In the genomic region with DNA sequence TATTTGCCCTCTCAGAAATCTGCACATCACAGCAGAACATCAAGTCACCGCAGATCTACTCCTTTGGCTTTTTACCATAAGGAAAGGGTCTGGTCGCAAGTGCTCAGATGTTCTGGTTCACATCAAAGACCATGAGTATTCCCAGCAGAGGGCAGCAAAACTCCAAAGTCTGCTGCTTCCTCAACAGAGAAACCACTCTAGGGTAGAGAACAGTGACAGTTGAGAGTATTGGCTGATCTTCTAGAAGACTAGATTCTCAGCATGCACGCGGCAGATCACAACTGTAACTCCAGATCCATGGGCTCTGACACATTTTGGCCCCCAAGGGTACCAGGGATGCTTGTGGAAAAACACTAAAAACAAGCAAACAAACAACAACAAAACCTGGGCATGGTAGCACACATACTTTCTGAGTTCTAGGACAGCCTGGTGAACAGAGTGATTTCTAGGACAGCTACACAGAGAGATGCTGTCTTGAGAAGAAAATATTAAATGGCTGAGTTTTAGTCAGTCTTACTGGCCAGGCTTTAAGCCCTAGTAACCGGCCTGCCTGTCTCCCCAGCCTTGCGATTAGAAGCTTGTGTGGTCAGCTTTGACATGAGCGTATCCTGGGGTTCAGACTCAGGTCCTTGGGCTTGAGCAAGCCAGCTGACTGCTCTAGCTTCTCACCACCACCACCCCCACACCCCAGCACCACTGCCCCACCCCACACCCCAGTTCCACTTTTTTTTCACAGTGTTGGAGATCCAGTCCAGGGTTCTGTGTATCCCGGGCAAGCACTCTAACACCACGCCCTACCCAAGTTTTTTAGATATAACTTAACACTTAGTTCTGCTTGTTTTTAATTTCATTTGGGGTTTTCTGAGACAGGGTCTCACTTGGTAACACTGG, we compare ENCODE assay signal across 8 mouse cellular contexts. TPM values are rescaled to one million over a fixed set of nuclear protein-coding genes. Genes with fewer than 3 reads are reported as not detected.
DNase-seq lines count a peak whose midpoint lies in the region; ATAC-seq and TF ChIP-seq lines count a peak whose summit lies in the region.

No protein-coding gene starts in this region.

- no peak overlapping the region for H3K9ac ChIP-seq in intestine, postnatal 0 days (ENCODE audit: low read depth, low read length)

- no peaks in the 10 kb centered on the region for H3K36me3 ChIP-seq in intestine, postnatal 0 days (ENCODE audit: control insufficient read depth, insufficient read depth)

- no peaks in the 10 kb centered on the region for H3K4me1 ChIP-seq in intestine, postnatal 0 days (replicated peaks; ENCODE audit: control insufficient read depth, insufficient read depth, low read length)

- DNase-seq in ZHBTc4 (ENCODE audit: low read depth, low spot score): peak; percentile 77
- DNase-seq in cerebellum, postnatal 36 days: peak; percentile 60 to 75
- peak; percentile 78 for DNase-seq in gastrocnemius, adult 2 months
- DNase-seq in left cerebral cortex, postnatal 25 days (ENCODE audit: low spot score in 2 of 2): peak; percentile 82 to 90
- DNase-seq in right cerebral cortex, postnatal 10 days (ENCODE audit: low spot score in 2 of 2): peak; percentile 86 to 92
- peak; percentile 72 to 79 for DNase-seq in urinary bladder, postnatal 36 days (ENCODE audit: low spot score in 2 of 2)

- no peak for ATAC-seq in intestine, postnatal 0 days
- ATAC-seq in megakaryocyte progenitor cell, adult 5-6 weeks (replicated peaks; ENCODE audit: poor library complexity): peak; percentile 47

- no peaks in the 10 kb centered on the region for H3K27me3 ChIP-seq in intestine, postnatal 0 days (replicated peaks; ENCODE audit: control insufficient read depth, insufficient read depth, low read length)

- WGBS in intestine, postnatal 0 days: 52% methylated on average over 9 of the region's 9 CpGs

- intact Hi-C loops in gastrocnemius, adult 2 months (cut with DNase I): loop anchor here (1.0 to 5.0 kb wide), 4 partner anchors 113 to 383 kb away; no protein-coding TSS in a partner anchor
- intact Hi-C loops in left cerebral cortex, postnatal 25 days (cut with DNase I): loop anchor here (1.0 to 10.0 kb wide), 4 partner anchors 176 to 496 kb away; no protein-coding TSS in a partner anchor

- H3K4me3 ChIP-seq in gastrocnemius, adult 2 months: no peak overlapping the region
- no peak overlapping the region for H3K4me3 ChIP-seq in intestine, postnatal 0 days (ENCODE audit: low read depth, low read length)

- peak; percentile 73 for TF ChIP-seq CTCF in gastrocnemius, adult 2 months (IDR thresholded peaks at IDR 0.05)
- TF ChIP-seq CTCF in intestine, postnatal 0 days (IDR thresholded peaks at IDR 0.05; ENCODE audit: low read depth): peak; percentile 91

- no peaks in the 10 kb centered on the region for H3K9me3 ChIP-seq in intestine, postnatal 0 days (ENCODE audit: control insufficient read depth)

- H3K27ac ChIP-seq in gastrocnemius, adult 2 months: peak overlapping the region; percentile 20; the same call in 1 of the 2 replicates
- H3K27ac ChIP-seq in intestine, postnatal 0 days (ENCODE audit: low read depth, low read length): no peak overlapping the region

- no peak overlapping the region for H3K4me2 ChIP-seq in intestine, postnatal 0 days (replicated peaks; ENCODE audit: low read depth)

RNA-seq across cellular contexts. Expression of gene Sec22b, which starts 28.2 kb away (rescaled TPM):
- 10 to 100 TPM; 24.2 to 32.1 TPM for total RNA-seq in gastrocnemius, adult 2 months (2021)
- polyA plus RNA-seq in intestine, postnatal 0 days (2015; fragmentation: Nextera tagmentation; extraction: Ambion mirVana): 226 and 228 TPM in 2 replicates
- total RNA-seq in left cerebral cortex, postnatal 25 days (2021): 10 to 100 TPM; 70.9 to 76.7 TPM
- total RNA-seq in megakaryocyte progenitor cell, adult 5-6 weeks (2015): 108 and 136 TPM in 2 replicates
- 71.6 and 83.0 TPM in 2 replicates for total RNA-seq in megakaryocyte progenitor cell, adult 5-6 weeks (2017)

RNA-seq across cellular contexts. Expression of gene Pde4dip, which starts 40.7 kb away (rescaled TPM):
- 1,000 to 10,000 TPM; 3,559 to 3,570 TPM for total RNA-seq in gastrocnemius, adult 2 months (2021)
- 10.0 and 12.4 TPM in 2 replicates for polyA plus RNA-seq in intestine, postnatal 0 days (2015; fragmentation: Nextera tagmentation; extraction: Ambion mirVana)
- 100 to 1,000 TPM; 246 to 251 TPM for total RNA-seq in left cerebral cortex, postnatal 25 days (2021)
- total RNA-seq in megakaryocyte progenitor cell, adult 5-6 weeks (2015): 4.7 and 4.8 TPM in 2 replicates
- total RNA-seq in megakaryocyte progenitor cell, adult 5-6 weeks (2017): 6.7 and 7.8 TPM in 2 replicates

Comparison
In these comparisons a context has a peak if more than half of its experiments do, and no peak if none do; other contexts are left out.
1. RNA of gene Pde4dip, which starts 40.7 kb away (total RNA-seq): 3,559 to 3,570 TPM in gastrocnemius, adult 2 months and 246 to 251 TPM in left cerebral cortex, postnatal 25 days; 4.7 to 7.8 TPM in megakaryocyte progenitor cell, adult 5-6 weeks; every median in the first group is over 10 times any median in the second.
2. Peak in every context shown above with its lines, with median percentiles within 50 percentile points of each other: DNase-seq.